Mouse (Mus musculus) retina, postnatal 7 days (tissue): ENCODE measurements at regions not wholly inside any gene's neighbourhood (a gene's known extent, or its start where the extent isn't known, plus 50 kb on each side); places are given as distances from the start of the nearest gene placed in this dataset.

Experiments
- DNase-seq: peaks from one replicate; pipeline ENCODE4 v3.0.0-alpha.2; 2012; ENCODE audit warnings: low read depth, low spot score

- peak; percentile 45 for DNase-seq
Observed at GRCm38 (mm10) chr14:100458727-100459447, 174.4 kb upstream of the Klf12 start.

GRCm38 (mm10) chr14:100457870-100458726, 173.6 kb upstream of the Klf12 start:
- DNase-seq: no peak

GRCm38 (mm10) chr14:100446130-100446529, 161.7 kb upstream of the Klf12 start:
- DNase-seq: no peak

DNA sequence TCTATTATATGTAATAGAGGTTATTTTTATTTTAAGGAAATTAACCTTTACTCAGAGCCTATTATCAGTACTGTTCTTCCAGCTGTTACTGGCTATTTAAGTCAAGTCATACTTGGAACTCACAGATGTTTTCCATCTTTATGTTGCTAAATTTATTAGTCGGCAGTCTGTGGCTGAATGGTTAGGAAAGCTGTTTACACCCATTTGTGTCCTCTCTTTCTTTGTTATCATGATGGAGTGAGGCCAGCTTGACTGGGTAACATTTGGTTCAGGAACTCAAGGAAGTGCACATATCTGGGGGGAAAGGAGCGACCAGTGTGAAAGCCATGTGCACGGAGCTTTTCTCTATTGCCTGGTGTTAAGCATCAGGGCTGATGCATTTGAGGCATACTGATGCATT, 160.4 kb upstream of the Klf12 start:
- no peak for DNase-seq

- DNase-seq: no peak
Observed at GRCm38 (mm10) chr14:100444099-100444498, 159.6 kb upstream of the Klf12 start.

DNA sequence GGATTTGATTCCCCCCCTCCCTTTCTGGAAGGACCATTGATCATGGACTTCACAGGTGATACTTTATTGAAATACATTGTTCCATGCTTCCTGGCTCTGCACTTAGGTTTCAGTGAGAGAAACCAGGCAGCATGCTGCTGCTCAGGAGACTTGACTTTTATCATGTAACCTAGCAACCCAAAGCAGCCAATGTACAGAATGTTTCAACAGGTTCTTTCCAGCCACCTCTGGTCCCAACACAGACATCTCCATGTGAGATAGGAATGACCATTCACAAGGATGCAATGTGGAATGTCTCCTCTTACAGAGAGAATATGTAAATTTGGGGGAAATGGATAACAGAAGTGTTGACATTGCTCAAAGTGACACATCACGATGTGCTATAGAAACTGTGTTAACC, 153.1 kb upstream of the Klf12 start:
- DNase-seq: no peak

DNA sequence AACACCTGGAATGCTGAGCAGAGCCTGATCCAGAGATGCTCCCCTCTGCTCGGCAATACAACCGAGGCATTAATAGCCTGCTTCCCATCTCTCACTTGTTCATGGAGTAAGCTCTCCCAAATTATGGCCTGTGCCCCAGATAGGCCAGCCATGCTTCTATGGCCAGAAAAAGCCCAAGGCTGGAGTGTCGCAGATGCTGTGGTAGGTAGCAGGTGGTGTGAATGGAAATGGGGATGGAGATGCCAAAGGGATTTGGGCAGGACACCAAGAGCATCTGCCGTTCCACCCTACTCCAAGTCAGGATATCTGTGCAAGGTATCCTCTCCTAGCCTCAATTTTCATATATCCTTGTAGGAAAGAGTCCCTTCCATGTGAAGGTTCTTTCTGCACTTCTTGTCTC, 145.2 kb upstream of the Klf12 start:
- DNase-seq: no peak

DNA sequence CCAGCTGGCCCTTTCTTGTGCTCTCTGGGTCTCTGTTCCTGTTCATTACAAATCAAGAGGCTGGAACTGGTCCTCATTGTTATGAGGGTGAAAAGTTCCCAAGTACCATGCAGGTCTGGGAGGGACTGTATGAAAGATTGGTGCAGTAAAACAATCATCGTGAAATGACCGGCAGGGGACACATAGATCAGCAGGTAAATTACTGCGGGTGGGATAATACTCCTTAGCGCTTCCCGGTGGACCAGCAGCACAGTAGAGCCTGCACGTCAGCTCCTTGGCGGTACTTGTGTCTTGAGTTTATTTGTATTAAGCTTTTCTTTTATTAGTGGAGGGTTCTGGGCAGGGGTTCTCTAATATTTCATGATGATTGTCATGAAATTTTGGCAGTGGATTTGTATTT, 141.9 kb upstream of the Klf12 start:
- no peak for DNase-seq

GRCm38 (mm10) chr14:100423790-100424189, 139.3 kb upstream of the Klf12 start:
- no peak for DNase-seq

DNA sequence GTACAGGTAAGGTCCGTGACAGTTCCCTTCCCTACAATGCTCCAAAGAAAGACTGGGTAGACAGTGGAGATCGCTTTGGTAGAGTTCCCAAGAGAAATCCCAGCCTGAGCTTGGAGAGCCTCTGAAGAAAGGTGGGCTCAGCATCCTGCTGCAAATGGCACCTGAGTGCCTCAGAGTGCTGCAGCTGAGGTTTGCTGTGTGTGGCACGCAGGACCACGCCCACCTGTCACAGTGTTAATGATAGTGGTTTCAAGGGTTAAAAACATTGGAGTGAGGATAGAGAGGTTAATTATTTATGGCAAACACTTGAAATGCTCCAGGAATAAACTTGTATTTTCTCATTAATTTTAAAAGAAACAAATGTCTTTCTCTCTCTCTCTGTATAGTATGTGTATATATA, 137.2 kb upstream of the Klf12 start:
- no peak for DNase-seq

GRCm38 (mm10) chr14:100415099-100415498, 130.6 kb upstream of the Klf12 start:
- DNase-seq: no peak

DNA sequence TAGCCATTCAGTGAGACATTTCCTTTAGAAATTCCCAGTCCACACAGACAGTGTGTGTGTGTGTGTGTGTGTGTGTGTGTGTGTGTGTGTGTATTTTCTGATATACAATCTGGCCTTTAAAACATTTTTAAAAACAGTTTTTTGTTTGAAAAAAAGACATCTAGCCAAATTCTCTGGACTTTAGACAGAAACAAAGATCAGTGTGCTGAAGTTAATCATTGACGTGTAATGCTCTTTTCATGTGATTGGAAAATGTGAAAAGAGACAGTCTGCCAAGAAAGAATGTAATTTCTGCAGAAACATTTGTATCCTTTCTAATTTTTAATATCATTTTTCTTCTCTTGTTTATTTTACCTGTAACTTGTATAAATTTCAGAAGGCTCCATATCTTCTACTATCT, 127.7 kb upstream of the Klf12 start:
- no peak for DNase-seq

DNA sequence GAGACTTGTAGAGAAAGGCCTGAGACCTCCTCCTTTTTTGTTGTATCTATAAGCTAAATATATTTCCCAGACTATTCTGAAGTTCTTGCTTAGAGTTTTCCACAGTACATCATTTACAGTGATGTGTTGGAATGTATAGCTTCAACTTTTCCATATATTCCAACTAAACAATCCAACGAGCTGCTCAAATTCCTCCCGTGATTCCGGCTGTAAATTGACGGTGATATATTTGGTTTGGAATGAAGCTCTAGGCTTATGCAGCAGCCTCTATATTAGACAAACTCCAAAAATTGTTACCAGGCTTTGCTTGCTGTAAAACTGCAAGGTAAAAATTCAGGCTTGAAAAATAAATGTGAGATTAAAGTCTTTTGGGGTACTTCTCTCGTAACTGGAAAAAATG, 112.7 kb upstream of the Klf12 start:
- no peak for DNase-seq

DNA sequence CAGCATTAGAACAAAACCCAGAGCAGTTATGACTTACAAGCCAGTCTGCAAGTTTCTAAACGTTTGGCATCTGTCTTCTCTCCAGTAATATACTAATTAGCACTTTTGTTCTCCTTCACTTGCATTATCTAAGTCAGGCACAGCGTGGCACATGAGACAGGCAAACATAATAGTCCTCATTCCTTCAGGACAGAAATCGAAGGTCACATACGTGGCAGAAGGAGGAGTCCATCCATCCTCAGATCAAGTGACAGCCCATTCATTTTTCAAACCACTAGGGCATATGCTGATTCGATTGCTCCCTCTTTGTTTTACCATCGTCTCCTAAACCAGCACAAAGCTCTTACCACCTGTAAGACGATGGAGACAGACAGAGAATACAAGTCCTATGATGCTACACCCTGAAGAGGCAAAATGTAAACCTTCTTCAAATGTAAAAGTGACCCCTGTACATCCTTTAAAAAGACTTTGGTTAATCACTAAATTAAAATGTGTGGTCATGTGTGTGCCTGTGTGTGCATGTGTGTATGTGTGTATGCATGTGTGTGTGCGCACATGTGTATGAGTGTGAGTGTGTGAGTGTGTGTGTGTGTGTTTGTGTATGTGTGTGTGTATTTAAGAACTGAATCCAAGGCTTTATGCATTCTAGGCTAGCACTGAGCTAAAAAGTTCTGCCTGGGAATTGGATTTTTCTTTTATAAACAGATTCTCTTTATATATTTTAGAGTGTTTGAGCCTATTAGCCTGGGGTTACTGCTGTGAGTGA, 90.9 kb upstream of the Klf12 start:
- DNase-seq: no peak

GRCm38 (mm10) chr14:100374494-100375217, 90.2 kb upstream of the Klf12 start:
- DNase-seq: no peak

DNA sequence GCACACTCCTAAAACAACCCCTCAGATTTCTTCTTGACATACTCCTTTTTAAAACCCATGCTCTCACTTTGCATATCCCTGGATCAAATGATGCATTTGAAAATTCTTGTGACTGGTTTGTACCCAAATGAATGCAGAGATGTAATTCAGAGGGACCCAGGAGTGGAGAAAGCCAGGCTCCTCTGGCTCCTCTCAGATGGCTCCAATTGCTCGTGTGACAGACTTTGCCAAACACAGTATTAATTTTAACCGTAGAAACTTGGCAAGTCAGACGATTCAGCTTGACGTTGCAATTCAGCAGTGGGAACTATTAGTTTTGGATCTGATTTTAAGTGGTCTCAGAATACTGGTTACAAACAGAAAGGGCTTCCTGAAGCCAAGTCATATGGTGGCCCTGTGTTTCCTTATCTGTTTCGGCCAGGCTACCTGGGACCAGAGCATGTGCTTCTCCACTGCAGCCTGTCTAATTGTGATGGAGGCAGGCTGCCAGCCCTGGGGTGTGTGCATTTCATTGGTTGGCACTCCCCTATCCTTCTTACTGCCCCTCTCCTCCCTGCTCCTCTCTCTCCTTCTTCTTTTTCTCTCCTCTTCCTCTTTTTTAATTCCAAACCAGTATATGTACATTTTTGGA, 81.9 kb upstream of the Klf12 start:
- no peak for DNase-seq

DNA sequence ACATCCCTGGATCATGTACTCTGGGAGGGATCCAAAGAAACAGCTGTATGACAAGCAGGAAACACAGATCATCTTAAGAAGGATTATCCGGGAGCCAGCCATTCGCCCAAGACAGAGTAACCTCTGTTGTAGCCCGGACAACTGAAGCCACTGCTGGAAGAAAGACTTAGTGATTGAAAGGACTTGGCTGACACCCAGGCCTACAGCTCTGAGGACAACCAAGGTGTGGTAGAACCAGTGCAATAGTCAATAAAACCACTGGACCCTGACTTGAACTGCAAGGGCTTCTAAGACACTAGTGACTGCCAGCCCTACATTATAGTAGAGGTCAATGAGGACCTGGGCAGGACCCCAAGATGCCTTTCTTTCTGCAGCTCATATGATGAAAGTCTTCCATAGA, 78.3 kb upstream of the Klf12 start:
- DNase-seq: no peak

GRCm38 (mm10) chr14:100361346-100362029, 77.0 kb upstream of the Klf12 start:
- DNase-seq: no peak

DNA sequence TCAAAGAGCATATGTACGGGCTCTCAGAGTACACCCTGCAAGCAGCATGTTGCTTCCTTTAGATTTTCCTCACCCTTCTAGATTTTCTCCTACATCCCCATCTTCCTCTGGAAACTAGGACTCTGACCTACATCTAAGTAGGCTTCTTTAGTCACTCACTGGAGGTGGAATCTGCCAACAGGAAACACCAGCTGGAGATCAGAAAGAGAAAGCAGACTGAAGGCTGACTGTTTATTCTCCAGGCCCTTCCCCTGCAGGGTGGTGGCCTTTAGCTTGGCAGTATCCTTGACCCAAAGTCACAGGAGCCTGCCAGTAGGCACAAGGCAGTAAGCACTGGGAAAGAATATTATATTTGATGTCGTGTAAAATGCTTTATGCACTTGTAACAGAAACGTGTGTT, 75.4 kb upstream of the Klf12 start:
- no peak for DNase-seq

DNA sequence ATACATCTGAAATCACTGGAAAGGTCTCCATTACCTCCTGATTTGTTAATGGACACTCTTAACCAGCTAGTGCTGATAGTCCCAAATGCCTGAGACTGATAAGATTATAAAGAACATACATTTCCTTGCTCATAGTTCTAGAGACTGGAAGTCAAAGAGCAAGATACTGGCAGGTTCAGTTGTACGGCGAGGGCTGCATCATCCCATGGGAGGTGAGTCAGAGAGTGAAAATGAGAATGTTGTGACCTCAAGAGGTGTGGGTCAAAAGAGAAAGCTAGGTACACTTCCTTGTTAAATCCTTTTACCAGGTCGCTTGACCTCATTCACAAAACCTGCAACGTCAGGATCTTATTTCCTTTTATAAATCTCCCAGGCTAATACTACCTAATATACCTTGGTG, 72.7 kb upstream of the Klf12 start:
- no peak for DNase-seq

DNA sequence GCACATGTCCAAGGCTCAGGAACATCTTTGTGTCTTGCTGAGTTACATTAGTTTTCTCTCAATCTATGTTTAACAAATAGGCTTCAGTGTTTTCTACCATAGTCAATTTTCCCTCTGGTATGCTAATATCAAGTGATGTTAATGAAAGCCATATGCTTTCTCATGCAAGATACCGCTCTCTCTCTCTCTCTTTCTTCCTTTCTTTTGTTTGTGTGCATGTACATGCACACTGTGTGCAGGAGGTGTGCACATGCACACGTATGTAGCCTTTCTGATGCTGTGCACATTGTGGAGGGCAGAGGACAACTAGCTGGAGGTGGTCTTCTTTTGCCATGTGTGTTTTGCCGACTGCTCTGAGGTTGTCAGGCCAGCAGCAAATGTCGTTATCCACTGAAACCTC, 69.0 kb upstream of the Klf12 start:
- DNase-seq: no peak
